Mouse (Mus musculus) fibroblast of lung, adult 2 months (primary cell): Measurements from ENCODE around the gene Bdh1.

Experiments used
- DNase-seq: peaks from one replicate; pipeline ENCODE4 v3.0.0-alpha.2; 2011; ENCODE audit warnings: low read depth

Bdh1 gene

GRCm38 (mm10) chr16:31501751-31502365 lies 79.8 kb downstream of the Bdh1 start:
- DNase-seq: no peak

DNA sequence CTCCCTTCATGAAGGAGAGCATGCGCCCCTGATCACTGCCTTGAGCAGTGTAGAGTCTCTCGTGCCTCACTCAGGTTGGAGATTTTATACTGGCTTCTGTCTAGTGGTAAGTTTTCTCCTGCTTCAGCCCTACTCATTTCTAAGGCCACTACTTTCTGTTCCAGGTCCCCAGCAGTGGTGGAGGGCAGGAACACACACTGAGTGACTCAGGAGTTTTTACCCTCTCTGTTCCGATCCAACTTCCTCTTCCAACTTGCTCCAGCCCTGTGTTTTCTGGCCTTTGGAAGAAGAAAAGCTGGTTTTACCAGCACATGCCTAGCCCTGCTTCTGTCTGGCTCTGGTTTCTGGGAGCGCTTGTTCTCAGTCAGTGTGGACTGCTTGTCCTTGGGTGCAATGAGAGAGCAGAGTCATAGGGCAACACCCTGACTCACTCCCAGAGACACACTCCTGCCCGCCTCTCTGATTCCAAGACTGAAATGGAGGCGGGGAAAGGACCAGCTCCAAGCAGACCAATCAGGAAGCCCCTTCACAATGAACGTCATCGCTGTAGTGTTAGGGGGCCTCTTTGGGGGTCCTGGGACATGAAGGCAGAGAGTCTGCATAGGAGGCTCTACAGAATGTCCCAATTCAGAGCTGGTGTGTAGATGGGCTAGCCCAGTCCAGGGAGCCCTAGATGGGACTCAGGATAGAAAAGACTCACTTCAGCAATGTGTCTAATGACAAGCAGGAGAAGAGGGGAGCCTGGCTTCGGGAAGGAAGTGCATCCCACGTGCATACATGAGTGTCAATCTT lies 84.8 kb downstream of the Bdh1 start:
- peak; percentile 79 for DNase-seq

- no peak for DNase-seq
Measured at GRCm38 (mm10) chr16:31507457-31507755, 85.3 kb downstream of the Bdh1 start.

GRCm38 (mm10) chr16:31507794-31508526 lies 85.9 kb downstream of the Bdh1 start:
- no peak for DNase-seq
